Mouse (Mus musculus): ENCODE results near the gene Ints6. TPM values are rescaled to one million over a fixed set of nuclear protein-coding genes. Genes with fewer than 3 reads are reported as not detected.

Gene Ints6
- polyA plus RNA-seq, 1 experiment from 2014 or later = 22.5 TPM

- no peak overlapping the region for H3K27ac ChIP-seq (ENCODE audit: low read depth, low read length)
- no peaks in the 10 kb centered on the region for H3K9me3 ChIP-seq (ENCODE audit: control insufficient read depth, low read length)
- H3K9ac ChIP-seq (replicated peaks; ENCODE audit: low read depth, low read length) = no peak overlapping the region
- ATAC-seq (ENCODE audit: low read depth) = no peak
- no peaks in the 10 kb centered on the region for H3K36me3 ChIP-seq (ENCODE audit: control insufficient read depth, insufficient read depth, low read length)
- no peaks in the 10 kb centered on the region for H3K27me3 ChIP-seq (ENCODE audit: control insufficient read depth, insufficient read depth, low read length)
- H3K4me1 ChIP-seq (ENCODE audit: control insufficient read depth, insufficient read depth, low read length) = no peaks in the 10 kb centered on the region
- no peak overlapping the region for H3K4me2 ChIP-seq (ENCODE audit: low read depth, low read length)
- WGBS = 89% methylated on average over 5 of the region's 5 CpGs
- H3K4me3 ChIP-seq (ENCODE audit: low read depth, low read length) = no peak overlapping the region
These were observed 22.0 kb upstream of the Ints6 start for GRCm38 (mm10) chr14:62782981-62783380.

DNA sequence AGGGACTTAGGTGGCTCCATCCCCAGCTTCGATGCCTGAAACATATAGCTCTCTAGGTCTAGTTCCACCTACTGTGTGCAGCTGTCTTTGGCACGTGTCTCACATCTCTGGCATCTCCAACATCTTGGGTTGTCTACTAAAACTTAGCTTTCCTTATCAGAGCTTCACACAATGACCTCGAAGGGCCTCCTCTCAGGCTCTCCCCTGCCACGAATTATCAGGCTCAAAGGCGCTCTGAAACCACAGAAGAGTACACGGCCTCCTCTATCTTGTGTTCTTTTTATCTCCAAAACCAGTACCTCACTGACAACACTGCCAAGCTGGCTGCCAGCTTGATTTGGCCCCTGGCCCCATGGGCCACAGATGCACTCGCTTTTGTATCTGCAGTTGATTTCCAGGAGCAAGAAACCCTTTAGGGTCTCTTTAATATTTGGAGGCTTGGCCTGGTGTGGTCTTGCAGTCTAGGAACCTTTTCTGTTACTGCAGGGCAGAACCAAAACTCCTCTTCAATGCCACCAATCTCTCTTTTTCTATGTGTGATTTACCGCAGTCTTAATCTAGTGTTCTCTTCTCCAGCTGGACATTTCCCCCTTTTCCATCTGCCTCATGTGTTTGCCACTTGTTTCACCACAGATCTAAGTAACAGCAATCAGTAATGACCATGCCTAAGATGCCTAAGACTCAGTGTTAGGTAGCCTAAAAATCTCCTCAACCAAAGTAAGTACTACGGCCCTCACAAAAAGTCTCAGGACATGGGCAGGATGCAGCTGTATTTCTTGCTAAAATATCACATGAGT lies 19.7 kb upstream of the Ints6 start:
- no peak overlapping the region for H3K9ac ChIP-seq (replicated peaks; ENCODE audit: low read depth, low read length)

GRCm38 (mm10) chr14:62778095-62778494 lies 17.1 kb upstream of the Ints6 start:
- no peaks in the 10 kb centered on the region for H3K4me1 ChIP-seq (ENCODE audit: control insufficient read depth, insufficient read depth, low read length)
- H3K27me3 ChIP-seq (ENCODE audit: control insufficient read depth, insufficient read depth, low read length) = no peaks in the 10 kb centered on the region
- H3K9me3 ChIP-seq (ENCODE audit: control insufficient read depth, low read length) = no peaks in the 10 kb centered on the region
- H3K27ac ChIP-seq (ENCODE audit: low read depth, low read length) = no peak overlapping the region
- no peak for ATAC-seq (ENCODE audit: low read depth)
- no peak overlapping the region for H3K9ac ChIP-seq (replicated peaks; ENCODE audit: low read depth, low read length)
- WGBS = 95% methylated on average over 9 of the region's 9 CpGs
- no peaks in the 10 kb centered on the region for H3K36me3 ChIP-seq (ENCODE audit: control insufficient read depth, insufficient read depth, low read length)
- H3K4me3 ChIP-seq (ENCODE audit: low read depth, low read length) = no peak overlapping the region
- H3K4me2 ChIP-seq (ENCODE audit: low read depth, low read length) = no peak overlapping the region

More for the DNA sequence above, 19.7 kb upstream of the Ints6 start:
- Histone ChIP-seq H3K27ac (ENCODE audit: low read depth, low read length) (no peak overlapping the region), H3K36me3 (ENCODE audit: control insufficient read depth, insufficient read depth, low read length) (no peaks in the 10 kb centered on the region), H3K4me1 (ENCODE audit: control insufficient read depth, insufficient read depth, low read length) (no peaks in the 10 kb centered on the region), H3K4me2 (ENCODE audit: low read depth, low read length) (no peak overlapping the region), H3K9me3 (ENCODE audit: control insufficient read depth, low read length) (no peaks in the 10 kb centered on the region), H3K4me3 (ENCODE audit: low read depth, low read length) (no peak overlapping the region), H3K27me3 (ENCODE audit: control insufficient read depth, insufficient read depth, low read length) (no peaks in the 10 kb centered on the region)
- ATAC-seq (ENCODE audit: low read depth) = no peak
- WGBS = 93% methylated on average over 9 of the region's 9 CpGs

DNA sequence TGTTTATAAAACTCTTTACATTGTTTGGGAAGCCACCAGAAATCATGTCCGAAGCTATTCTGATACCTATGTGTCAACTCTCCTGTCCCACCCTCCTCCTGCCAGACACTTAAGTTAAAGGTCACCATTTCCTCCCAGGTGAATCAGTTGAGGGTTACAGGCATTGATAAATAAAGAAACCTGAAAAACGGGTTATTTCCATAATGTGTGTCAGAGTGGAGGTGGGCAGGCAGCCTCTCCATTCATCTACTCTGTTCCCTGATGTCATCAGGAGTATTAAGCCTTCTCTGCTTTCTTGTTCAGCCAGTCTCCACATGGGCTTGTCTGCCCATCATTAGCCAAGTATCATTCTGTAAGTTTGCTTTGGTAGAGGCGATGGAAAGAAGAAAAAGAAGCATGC lies 14.1 kb upstream of the Ints6 start:
- Histone ChIP-seq H3K27me3 (ENCODE audit: control insufficient read depth, insufficient read depth, low read length) (no peaks in the 10 kb centered on the region), H3K9me3 (ENCODE audit: control insufficient read depth, low read length) (no peaks in the 10 kb centered on the region), H3K4me1 (ENCODE audit: control insufficient read depth, insufficient read depth, low read length) (no peaks in the 10 kb centered on the region), H3K9ac (replicated peaks; ENCODE audit: low read depth, low read length) (no peak overlapping the region), H3K36me3 (ENCODE audit: control insufficient read depth, insufficient read depth, low read length) (no peaks in the 10 kb centered on the region), H3K4me2 (ENCODE audit: low read depth, low read length) (no peak overlapping the region), H3K27ac (ENCODE audit: low read depth, low read length) (no peak overlapping the region), H3K4me3 (ENCODE audit: low read depth, low read length) (no peak overlapping the region)
- 83% methylated on average over 3 of the region's 3 CpGs for WGBS
- ATAC-seq (ENCODE audit: low read depth) = no peak

DNA sequence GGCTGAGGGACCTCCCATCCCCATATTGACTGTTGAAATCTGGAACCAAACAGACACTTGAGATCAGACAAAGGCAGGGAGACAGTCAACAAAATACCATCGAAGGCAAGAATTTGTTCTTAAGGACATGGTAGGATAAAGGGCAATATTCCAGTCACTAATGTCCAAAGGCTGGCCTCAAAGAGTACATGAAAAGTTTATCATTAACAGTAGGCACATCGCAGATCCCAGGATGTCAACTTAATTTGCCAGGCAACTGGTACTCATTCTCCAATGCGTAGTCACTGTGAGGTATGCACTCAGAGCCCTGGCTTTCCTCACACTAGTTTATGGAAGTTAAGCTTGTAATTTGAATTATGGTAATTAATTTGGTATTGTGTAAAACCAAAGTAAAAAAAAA lies 13.3 kb upstream of the Ints6 start:
- Histone ChIP-seq H3K9ac (replicated peaks; ENCODE audit: low read depth, low read length) (no peak overlapping the region), H3K27me3 (ENCODE audit: control insufficient read depth, insufficient read depth, low read length) (no peaks in the 10 kb centered on the region), H3K4me2 (ENCODE audit: low read depth, low read length) (no peak overlapping the region), H3K36me3 (ENCODE audit: control insufficient read depth, insufficient read depth, low read length) (no peaks in the 10 kb centered on the region), H3K27ac (ENCODE audit: low read depth, low read length) (no peak overlapping the region), H3K4me1 (ENCODE audit: control insufficient read depth, insufficient read depth, low read length) (no peaks in the 10 kb centered on the region), H3K9me3 (ENCODE audit: control insufficient read depth, low read length) (no peaks in the 10 kb centered on the region), H3K4me3 (ENCODE audit: low read depth, low read length) (no peak overlapping the region)
- ATAC-seq (ENCODE audit: low read depth) = no peak
- WGBS = 90% methylated on average over 3 of the region's 3 CpGs

GRCm38 (mm10) chr14:62773766-62774165 lies 12.8 kb upstream of the Ints6 start:
- H3K4me1 ChIP-seq (ENCODE audit: control insufficient read depth, insufficient read depth, low read length) = no peaks in the 10 kb centered on the region
- H3K36me3 ChIP-seq (ENCODE audit: control insufficient read depth, insufficient read depth, low read length) = no peaks in the 10 kb centered on the region
- no peak overlapping the region for H3K4me2 ChIP-seq (ENCODE audit: low read depth, low read length)
- H3K4me3 ChIP-seq (ENCODE audit: low read depth, low read length) = no peak overlapping the region
- H3K27ac ChIP-seq (ENCODE audit: low read depth, low read length) = no peak overlapping the region
- WGBS = 83% methylated on average over 6 of the region's 6 CpGs
- no peak for ATAC-seq (ENCODE audit: low read depth)
- no peaks in the 10 kb centered on the region for H3K9me3 ChIP-seq (ENCODE audit: control insufficient read depth, low read length)
- H3K27me3 ChIP-seq (ENCODE audit: control insufficient read depth, insufficient read depth, low read length) = no peaks in the 10 kb centered on the region
- no peak overlapping the region for H3K9ac ChIP-seq (replicated peaks; ENCODE audit: low read depth, low read length)

DNA sequence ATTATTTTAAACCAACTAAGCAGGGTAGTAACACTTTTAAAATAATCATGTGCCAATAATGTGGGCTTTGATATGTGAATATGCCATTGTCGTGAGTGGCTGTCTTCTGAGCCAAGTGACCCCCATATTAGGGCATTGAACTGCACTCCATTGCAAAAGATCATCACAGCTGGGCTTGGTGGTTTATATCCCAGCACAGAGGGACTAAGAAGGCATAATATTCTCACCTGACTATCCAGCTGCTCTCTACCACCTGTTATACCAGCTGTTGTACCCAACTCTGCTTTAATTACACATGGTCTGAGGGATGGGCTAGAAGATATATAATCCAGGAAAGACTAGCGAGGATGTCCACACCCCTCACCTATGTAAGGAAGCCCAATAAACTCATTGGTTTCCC lies 4.4 kb upstream of the Ints6 start:
- H3K4me1 ChIP-seq (ENCODE audit: control insufficient read depth, insufficient read depth, low read length) = peaks cover 6% of the 10 kb centered on the region; the same call in 1 of the 2 replicates
- 80% methylated on average over 2 of the region's 2 CpGs for WGBS
- H3K4me2 ChIP-seq (ENCODE audit: low read depth, low read length) = no peak overlapping the region
- no peak overlapping the region for H3K9ac ChIP-seq (replicated peaks; ENCODE audit: low read depth, low read length)
- H3K36me3 ChIP-seq (ENCODE audit: control insufficient read depth, insufficient read depth, low read length) = no peaks in the 10 kb centered on the region
- no peak for ATAC-seq (ENCODE audit: low read depth)
- no peak overlapping the region for H3K27ac ChIP-seq (ENCODE audit: low read depth, low read length)
- no peaks in the 10 kb centered on the region for H3K9me3 ChIP-seq (ENCODE audit: control insufficient read depth, low read length)
- H3K4me3 ChIP-seq (ENCODE audit: low read depth, low read length) = no peak overlapping the region
- peaks cover 3% of the 10 kb centered on the region; the same call in 1 of the 2 replicates for H3K27me3 ChIP-seq (ENCODE audit: control insufficient read depth, insufficient read depth, low read length)

DNA sequence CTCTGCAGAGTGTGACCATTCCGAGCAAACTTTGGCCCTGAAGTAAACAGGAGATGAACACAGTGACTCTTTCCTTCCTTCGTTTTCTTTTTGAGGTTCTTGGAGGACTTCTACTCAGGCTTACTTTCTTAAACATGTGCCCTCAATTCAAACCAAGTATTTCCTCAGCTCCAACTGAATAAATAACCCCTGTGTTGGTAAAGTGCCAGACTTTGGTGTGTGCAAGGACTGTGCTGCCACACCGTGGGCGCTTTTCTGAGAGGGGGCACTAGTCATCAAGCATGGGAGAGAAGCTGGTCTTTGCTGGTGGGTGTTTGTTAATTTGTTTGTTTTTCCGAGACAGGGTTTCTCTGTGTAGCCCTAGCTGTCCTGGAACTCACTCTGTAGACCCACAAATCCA lies 3.4 kb upstream of the Ints6 start:
- no peak for ATAC-seq (ENCODE audit: low read depth)
- H3K9me3 ChIP-seq (ENCODE audit: control insufficient read depth, low read length) = no peaks in the 10 kb centered on the region
- peaks cover 8% of the 10 kb centered on the region for H3K4me1 ChIP-seq (ENCODE audit: control insufficient read depth, insufficient read depth, low read length)
- WGBS = 77% methylated on average over 5 of the region's 5 CpGs
- H3K36me3 ChIP-seq (ENCODE audit: control insufficient read depth, insufficient read depth, low read length) = no peaks in the 10 kb centered on the region
- H3K4me3 ChIP-seq (ENCODE audit: low read depth, low read length) = no peak overlapping the region
- H3K27me3 ChIP-seq (ENCODE audit: control insufficient read depth, insufficient read depth, low read length) = peaks cover 3% of the 10 kb centered on the region; the same call in 1 of the 2 replicates
- no peak overlapping the region for H3K27ac ChIP-seq (ENCODE audit: low read depth, low read length)
- no peak overlapping the region for H3K9ac ChIP-seq (replicated peaks; ENCODE audit: low read depth, low read length)
- no peak overlapping the region for H3K4me2 ChIP-seq (ENCODE audit: low read depth, low read length)

GRCm38 (mm10) chr14:62761943-62762342 lies 974 bp upstream of the Ints6 start:
- peak overlapping the region; percentile 79 for H3K4me3 ChIP-seq (ENCODE audit: low read depth, low read length)
- peaks cover 3% of the 10 kb centered on the region; the same call in 1 of the 2 replicates for H3K27me3 ChIP-seq (ENCODE audit: control insufficient read depth, insufficient read depth, low read length)
- no peak for ATAC-seq (ENCODE audit: low read depth)
- H3K36me3 ChIP-seq (ENCODE audit: control insufficient read depth, insufficient read depth, low read length) = peaks cover 4% of the 10 kb centered on the region; the same call in 1 of the 2 replicates
- peak overlapping the region; percentile 97 for H3K27ac ChIP-seq (ENCODE audit: low read depth, low read length)
- no peaks in the 10 kb centered on the region for H3K9me3 ChIP-seq (ENCODE audit: control insufficient read depth, low read length)
- peak overlapping the region; percentile 94 for H3K9ac ChIP-seq (replicated peaks; ENCODE audit: low read depth, low read length)
- H3K4me2 ChIP-seq (ENCODE audit: low read depth, low read length) = peak overlapping the region; percentile 68
- 2% methylated on average over 11 of the region's 11 CpGs for WGBS
- H3K4me1 ChIP-seq (ENCODE audit: control insufficient read depth, insufficient read depth, low read length) = peaks cover 10% of the 10 kb centered on the region
